Mouse (Mus musculus) T-helper 17 cell (primary cell): ENCODE results near the gene Anapc11.

Source experiments
- in situ Hi-C, 2 experiments: fragments of 300-600 bp; cut with MboI, MseI; formaldehyde crosslinking; loops; 1 replicate in 1 of 2; 2 replicates in 1 of 2; pipeline ENCODE4 v1.15.1; 2025; ENCODE audit warnings: high pct_unique_total_duplicates in 2 of 2

The Anapc11 gene

DNA sequence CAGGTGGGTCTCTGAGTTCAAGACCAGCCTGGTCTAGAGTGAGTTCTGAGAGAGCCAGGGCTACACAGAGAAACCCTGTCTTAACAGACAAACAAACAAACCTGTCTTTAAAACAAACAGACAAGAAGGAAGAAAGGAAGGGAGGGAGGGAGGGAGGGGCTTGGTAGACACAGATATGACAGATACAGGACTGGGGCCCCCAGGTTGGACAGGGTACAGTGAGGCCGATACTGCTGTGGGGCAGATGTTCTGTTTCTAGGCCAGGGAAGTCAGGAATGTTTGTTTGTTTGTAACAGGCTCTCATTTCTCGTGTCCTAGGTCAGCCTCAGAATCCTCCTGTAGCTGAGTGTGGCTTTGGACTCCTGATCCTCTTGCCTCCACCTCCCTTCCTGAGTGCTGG, 5.3 kb downstream of the Anapc11 start:
- in situ Hi-C loops: no loop called here

DNA sequence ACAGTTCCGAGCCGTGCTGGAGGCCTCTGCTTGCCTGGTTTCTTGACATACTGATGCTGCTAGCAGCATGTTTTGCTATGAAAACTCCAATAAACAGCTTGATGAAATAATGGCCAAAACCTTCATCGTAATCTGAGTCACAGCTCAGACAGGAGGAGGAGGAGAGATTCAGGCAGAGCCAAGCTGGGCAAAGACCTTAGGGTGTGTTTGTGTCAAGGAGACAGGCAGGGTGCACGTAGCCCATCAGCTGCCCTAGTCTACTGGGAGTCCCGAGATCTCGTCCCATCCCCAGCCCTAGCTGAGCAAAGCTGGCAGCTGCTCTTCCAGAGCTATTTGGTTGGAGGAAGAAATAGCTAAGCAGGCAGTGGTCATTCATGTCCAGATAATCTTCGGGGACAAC, 7.4 kb downstream of the Anapc11 start:
- in situ Hi-C loops: no loop called here

DNA sequence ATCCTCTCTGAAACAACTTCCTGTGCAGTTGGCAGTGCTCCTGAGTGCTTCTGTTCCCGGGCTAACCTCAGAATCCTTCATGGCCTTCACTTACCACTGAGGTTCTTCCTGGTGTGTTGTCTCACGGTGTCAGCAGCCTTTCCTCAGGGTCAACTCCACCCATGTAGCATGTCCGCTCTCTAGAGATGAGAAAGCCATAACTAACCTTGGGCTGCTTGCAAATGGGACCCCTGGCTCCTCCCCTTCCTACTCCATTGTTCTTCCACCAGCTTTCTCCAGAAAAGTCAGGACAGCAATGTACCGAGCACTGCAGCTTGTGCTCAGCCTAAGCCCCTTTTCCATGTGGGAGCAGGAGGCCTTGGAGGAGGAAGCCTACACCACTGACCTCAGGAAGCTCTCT, 8.5 kb downstream of the Anapc11 start:
- in situ Hi-C loops: no loop called here

DNA sequence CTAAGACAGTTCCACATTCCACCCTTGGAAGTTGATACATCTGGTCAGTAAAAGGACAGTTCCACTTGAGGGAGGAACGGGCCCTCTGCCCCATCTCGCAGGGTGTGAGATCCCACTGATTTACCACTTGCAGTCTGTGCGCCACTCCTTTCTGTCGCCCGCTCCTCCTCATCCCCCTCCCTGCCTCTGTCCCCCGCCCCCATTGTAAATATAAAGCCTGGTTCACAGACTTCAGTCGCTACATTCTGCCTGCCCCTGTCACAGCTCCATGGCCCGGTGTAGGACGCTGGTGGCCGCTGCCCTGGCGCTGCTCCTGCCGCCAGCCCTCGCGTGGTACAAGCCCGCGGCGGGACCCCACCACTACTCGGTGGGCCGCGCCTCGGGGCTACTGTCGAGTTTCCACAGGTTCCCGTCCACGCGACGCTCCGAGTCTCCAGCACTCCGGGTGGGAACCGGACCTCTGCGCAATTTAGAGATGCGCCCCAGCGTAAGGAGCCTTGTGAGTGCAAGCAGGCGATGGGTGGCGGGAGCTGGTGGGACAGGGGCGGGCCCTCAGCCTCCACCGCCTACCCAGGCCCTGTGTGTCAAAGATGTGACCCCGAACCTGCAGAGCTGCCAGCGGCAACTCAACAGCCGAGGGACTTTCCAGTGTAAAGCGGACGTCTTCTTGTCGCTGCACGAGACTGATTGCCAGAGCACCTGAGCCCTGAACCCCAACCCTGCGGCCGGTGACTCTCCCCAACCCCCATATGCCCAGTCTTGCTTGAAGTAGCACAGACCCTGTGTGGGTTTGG, 10.2 kb downstream of the Anapc11 start, which contains the start of gene Npb:
TSS of gene Npb (plus strand) at position 237 of the 794 bp plus-strand sequence.
- in situ Hi-C loops: no loop called here

DNA sequence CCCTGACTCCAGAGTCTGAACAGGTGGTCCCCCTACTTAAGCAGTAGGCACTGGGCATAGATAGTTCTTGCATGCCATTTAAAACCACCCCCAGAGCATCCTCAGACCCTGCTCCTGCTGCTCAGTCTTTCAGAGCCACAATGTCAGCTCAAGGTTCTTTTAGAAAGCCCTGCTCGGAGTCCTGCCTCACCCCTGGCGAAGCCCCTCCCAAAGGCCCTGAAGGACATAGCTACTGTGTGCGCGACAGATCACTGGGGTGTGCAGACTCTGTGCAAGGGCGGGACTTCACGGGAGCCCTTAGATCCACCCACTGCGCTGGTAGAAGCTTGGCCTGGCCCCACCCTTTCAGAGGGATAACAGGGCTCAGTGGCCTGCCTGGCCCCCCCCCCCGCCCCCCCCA, 11.0 kb downstream of the Anapc11 start:
- in situ Hi-C loops: no loop called here

DNA sequence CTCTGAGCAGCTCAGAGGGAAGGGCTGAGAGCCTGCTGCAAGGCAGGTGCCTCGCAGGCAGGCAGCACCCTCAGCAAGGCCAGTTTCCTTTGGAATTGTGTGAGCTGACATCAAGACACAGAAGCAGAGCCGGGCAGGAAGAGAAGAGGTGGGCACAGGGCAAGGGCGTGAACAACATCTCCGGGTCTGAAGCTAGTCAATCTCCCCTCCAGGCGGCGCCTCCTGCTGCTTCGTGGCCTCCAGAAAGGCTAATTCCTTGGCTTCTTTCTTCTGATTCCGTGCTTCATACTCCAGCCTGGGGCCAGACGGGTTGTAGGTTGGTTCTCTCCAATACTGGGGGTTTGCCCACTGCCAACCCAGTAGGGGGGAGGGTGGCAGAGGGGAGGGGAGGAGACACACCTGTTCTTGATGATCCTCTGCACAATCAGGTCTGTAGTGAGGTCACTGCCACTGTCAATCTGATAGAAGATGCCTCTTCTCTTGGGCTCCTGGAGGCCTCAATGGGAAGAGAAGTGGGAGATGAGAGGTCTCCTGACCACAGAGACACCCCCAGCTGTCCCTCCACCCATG, 12.3 kb downstream of the Anapc11 start:
- in situ Hi-C loops: no loop called here

DNA sequence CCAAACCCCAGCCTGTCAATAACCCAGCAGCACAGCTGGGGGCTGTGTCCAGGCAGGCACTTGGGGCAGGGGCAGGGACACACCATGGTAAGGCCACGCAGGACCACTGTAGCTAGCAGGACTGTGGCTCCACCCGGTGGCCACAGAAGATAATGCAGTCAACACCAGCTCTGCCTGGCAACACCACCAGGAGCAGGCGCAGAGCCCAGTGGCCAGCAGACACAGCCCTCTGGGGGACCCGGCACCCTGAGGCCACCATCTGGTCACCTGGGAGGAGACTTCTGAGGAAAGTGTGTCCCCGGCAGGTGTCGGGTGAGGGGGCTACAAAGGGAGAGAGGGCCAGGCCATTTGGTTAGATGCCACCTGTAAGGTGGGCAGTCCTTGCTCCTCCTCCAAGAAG, 14.5 kb downstream of the Anapc11 start:
- in situ Hi-C loops: no loop called here

DNA sequence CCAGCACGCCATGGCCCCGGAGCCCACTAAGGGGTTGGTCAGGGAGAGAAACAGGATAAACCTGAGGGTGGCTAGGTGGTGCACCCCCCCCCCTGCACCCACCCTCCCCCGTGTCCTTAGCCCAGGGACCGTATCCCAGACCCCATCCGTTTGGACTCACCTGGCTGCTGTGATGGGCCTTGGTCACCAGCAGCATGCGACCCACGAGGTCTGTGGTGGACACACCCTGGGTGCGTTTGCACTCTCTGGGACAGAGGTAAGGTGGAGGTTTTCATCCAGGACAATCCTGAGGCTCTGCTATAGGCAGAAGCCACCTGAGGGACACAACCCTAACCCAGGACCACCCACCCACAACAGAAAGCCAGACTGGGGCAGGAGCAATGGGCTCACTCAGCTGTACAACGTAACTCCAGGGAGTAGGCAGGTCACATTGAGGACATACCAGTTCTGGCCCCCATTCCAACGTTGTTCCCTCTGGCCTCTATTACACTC, 15.3 kb downstream of the Anapc11 start:
- in situ Hi-C loops: no loop called here

DNA sequence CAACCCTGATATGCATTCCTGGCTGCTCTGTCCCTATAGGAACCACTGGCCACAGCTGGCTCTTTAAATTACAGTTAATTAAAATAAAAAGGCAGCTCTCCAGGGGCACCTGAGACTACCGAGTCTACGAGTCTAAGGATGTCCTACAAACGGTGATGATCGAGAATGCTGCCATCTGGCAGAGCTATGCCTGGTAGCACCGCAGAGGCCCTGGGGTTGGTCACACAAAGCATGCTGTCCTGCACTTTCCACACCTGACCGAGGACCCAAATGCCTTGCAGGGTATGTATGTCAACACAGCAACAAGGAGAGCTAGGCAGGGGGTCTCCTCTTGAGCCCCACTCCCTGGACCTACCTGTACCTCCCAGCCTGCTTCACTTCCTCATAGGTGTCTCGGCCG, 15.8 kb downstream of the Anapc11 start:
- in situ Hi-C loops: no loop called here

DNA sequence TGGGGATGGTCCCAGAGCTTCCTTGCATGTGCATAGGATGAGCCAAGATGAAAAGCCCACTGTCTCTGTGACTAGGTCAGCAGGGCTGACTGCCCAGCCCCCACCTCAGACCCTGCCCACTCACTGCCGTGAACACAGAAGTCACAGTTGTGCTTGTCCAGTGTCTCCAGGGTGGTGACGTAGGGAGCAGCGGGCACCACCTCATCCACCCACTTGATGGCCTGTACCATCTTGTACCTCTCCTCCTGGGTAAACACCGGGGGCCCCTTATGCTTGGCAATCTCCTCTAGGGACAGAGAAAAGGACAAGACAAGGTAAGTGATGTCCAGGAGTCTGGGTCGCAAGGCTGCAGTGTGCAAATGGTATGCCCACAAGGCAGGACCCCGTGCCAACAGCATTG, 16.9 kb downstream of the Anapc11 start:
- in situ Hi-C loops: no loop called here

DNA sequence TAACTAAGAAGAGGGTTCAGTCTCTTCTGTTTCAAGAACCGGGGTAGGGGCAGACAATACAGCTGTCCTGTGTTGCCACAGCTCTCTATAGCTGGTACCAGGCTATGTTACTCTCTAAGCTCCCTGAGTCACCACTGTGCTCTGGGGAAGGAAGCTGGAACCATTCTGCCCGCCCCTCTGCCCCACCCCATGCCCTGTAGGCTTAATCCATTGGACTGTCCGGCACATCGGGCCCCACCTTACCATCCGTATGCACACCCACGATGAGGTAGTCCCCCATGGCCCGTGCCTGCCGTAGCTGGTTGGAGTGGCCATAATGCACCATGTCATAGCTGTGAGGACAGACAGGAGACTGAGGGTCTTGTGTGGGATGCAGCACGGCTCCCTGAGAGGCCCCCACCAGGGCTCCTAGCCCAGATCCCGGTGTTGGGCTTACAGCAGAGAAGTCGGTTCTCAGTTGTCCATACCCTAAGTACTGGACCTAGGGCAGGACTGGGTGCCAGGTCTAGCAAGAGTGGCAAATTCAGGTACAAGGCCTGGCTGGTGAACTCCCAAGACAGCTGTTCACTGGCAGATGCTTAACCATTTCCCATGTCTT, 17.5 kb downstream of the Anapc11 start:
- in situ Hi-C loops: no loop called here

DNA sequence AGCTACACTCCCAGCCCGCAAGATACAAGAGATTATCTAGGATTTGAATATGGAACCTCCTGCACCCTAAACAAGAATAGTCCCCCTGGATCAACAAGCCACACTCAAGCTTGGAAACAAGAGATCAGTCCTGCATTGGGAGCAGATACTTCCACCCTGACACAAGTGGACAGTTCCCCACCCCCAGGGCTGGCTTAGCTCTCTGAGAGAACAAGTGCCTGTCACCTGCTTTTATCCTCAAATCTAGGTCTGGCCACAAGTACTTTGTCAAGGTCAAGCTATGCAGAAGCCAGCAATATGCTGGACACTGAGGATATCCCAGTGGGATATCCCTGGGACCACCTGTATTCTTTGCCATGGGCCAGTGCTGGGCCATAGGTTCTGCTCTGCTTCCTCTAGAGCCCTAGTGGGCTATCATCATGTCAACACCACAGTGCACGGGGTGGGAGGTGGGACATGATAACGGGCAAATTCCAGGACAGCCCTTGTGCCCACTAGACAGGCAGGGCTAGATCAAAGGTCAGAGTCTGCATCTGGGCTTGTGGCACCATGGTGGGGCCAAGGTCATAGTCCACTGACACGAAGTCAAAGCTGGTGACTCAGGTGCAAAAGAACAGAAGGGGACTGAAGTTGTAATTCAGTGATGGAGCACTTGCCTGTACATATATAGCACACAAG, 18.5 kb downstream of the Anapc11 start:
- in situ Hi-C loops: no loop called here

DNA sequence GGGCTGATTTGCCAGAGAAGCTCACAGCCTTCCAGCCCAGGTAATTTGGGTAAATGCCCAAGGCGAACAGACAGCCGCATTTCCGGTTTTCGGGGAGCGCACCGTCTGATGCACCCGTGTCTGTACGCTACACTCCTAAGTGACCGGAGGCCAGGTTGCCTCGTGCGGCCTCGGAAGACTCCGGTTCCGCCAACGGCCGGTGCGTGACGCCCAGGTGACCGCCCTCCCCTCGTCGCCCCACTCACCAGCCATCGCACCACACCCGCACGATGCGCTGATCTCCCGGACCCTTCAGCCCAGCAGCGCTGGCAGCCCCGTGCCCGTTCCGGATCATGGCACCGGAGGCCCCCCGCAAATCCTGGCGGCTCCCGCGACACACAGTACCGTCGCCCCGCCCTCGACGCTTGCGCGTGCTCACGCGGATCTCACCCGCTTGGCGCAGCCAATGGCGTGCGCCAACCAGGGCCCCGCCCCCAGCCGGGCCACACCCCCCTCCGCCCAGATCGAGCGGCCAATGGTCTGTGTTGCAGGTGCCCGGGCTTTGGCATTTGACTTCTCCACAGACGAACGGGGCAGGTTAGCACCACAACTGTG, 19.4 kb downstream of the Anapc11 start, which contains the start of gene Pcyt2:
TSS of gene Pcyt2 (minus strand) at position 418 of the 594 bp plus-strand sequence.
- in situ Hi-C loops: no loop called here

DNA sequence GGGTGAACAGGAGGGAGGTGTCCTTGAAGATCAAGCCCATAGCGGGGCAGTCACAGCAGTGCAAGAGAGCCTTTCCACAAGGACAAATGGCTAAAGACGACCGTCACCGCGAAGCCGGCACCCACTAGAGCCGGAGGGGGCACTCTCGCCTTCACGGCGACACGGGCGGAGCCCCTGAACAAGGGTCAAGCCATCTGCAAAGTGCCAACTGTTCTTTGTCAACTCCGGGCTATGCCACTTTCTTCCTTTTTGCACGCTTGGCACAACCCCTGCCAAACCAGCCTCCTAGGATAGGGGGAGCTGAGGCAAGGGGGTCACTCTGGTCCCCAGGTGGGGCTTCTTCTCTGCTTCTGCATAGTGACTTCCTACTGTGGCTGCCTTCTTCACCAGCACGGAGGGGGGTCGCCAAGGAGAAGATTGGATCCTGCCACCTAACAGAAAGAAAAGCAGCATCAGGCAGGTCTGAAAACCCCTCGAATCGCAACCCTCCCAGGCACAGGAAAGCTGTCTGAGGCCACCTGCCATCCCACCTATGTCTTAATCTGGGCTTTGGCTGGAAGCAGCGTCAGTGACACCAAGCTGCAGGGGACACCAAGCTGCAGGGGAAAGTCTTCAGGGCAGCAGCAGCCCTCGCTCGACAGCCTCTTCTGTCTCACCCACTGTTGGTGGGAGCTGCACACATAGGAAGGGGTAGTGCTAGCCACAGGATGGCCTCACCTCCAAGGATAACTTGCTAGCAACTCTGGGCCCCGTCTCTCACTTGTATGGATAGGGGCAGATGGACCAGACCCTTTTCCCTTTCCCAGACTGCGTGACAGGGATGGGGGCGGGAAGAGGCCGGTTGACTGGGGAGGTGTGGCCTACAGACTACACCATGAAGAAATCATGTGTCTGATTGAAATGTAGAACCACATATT, 20.7 kb downstream of the Anapc11 start:
- in situ Hi-C loops: no loop called here

DNA sequence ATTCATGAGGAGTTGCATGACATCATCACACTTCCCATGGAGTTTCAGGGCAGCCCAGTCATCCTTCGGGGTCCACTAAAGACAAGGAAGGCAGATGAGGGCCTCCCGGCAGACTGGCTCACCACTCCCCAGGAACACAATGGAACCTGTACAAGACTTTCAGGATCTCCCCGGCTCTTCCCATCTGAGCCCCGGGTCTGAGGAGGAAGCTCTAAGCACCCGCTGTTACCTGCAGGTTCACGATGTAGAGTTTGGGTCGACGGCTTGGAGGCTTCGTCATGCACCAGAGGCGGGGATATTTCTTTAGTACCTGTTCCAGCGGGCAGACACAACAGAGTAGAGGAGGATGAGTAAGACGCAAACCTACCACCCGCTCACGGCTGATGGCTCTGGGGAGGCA, 22.0 kb downstream of the Anapc11 start:
- in situ Hi-C loops: no loop called here

DNA sequence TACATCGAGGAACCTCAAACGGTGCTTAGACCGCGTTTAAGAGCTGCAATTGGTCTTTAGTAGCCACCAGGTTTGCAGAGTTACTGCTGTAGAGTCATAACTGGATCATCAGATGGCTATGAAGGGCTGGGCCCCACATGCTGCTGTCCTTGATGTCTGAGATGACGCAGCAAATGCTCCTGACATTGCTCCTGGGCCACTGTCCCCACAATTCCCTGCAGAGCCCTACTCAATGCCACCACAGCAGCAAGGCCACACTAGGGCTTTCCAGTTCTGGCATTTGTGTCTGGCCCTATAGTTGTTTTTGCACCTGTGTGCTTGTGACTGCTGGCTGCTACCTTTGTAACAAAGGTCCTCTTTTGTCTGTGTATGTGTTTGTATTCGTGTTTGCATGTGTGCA, 24.6 kb downstream of the Anapc11 start:
- in situ Hi-C loops: no loop called here

DNA sequence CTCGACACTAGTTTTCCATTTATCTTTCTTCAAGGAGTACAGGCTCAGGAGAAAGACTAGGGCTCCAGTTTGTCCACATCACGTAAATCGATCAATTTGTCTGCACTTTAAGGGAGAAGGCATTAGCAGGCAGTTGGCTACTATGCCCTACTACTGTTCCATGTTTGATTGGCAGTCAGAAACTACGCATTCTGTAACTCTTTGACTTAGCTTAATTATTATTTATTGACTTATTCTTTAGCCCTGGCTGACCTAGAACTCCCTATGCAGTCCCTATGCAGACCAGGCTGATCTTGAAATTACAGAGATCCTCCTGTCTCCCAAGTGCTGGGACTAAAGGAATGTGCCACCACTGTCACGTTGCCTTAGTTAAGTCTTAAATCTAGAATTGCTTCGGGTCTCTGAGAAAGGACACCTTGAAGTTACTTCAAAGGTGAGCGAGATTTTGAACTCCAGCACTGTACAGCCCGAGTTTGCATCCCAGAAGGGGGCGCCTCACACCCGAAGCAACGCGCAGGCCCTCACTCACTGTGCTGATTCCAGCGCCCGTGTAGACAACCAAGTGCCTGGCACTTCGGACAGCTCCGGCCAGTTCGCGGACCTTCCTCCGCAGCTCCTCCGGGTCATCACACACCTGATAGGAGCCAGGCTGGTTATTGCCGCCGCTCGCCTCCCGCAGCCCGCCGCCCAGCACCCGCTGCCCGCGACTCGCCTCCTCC, 25.9 kb downstream of the Anapc11 start:
- in situ Hi-C loops: no loop called here

DNA sequence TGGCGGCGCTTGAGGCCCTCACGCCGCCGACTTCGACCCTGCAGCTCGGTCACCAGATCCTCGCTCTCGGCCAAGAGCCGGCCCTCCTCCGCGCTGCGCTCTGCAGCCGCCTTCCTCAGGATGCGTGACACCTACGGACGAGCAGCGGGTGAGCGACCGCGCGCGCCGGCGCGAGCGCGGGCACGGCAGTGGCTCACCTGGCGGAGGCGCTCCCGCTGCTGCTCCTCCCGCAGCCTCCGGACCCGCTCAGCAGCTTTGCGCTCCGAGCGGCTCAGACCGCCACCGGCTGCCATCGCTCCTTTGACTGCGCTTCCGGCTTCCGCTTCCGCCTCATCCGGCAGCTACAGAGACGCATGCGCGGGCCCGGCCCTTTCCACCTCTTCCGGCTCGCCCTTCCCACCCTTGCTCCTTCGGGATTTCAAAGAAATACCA, 26.5 kb downstream of the Anapc11 start:
- in situ Hi-C loops: loop anchor here in 1 of 2 experiments (5.0 kb wide), 1 partner anchor 88 kb away; the partner anchor contains the start of genes Cenpx and Lrrc45

DNA sequence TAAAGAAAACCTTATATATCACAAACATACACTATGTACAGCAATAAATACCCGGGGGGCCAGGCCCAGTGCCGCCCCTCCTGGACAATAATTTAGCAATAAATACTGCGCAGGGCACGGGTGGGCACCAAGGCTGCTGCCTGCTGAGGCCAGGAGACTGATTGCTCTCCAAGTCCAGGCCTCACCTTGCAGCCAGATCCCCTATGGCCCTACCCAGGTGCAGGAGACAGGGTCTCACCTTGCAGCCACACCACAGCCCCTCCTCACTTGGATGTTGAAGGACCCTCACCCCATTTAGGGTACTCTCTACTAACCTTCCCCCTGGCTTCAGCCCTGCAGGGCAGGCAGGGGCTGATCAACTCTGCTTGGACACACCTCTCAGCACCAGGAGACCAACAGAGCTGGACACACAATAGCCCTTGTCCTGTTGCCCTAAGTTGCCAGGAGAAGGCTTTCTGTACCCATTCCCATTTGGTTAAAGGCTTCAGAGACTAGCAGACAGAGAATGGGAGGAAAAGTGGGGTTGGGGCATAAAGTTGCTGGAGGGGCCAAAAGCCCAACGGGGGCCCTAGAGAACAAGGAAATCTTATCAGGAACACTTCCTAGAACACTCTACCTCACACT, 27.0 kb downstream of the Anapc11 start, which contains the start of gene Sirt7:
TSS of gene Sirt7 (minus strand) at position 89 of the 624 bp plus-strand sequence.
- in situ Hi-C loops: loop anchor here in 1 of 2 experiments (5.0 kb wide), 1 partner anchor 87 kb away; the partner anchor contains the start of genes Cenpx and Lrrc45
